Mouse (Mus musculus) embryonic facial prominence, embryonic 13.5 days (tissue): Measurements from ENCODE around the gene Cradd. TPM values are rescaled to one million over a fixed set of nuclear protein-coding genes. Genes with fewer than 3 reads are reported as not detected.

Source experiments
- ATAC-seq: fragments of 200-750 bp; cut with Nextera tagmentation; 2 replicates; pipeline ENCODE4 v1.8.0; 2017; ENCODE audit warnings: low read depth; ENCODE audit not compliant: insufficient number of reproducible peaks, insufficient read depth, low FRiP score, low TSS enrichment
- H3K27ac ChIP-seq: fragments of 300-500 bp; sonication (generic); 2 replicates; pipeline ENCODE4 v1.5.1; 2015; ENCODE audit warnings: moderate library complexity, mild to moderate bottlenecking, inconsistent platforms
- H3K27me3 ChIP-seq: fragments of 300-500 bp; sonication (generic); 2 replicates; pipeline ENCODE4 v1.6.1; 2015; ENCODE audit warnings: mild to moderate bottlenecking, inconsistent platforms
- H3K36me3 ChIP-seq: fragments of 300-500 bp; sonication (generic); 2 replicates; pipeline ENCODE4 v1.6.1; 2015; ENCODE audit warnings: mild to moderate bottlenecking, inconsistent platforms
- H3K4me1 ChIP-seq: fragments of 300-500 bp; sonication (generic); 2 replicates; pipeline ENCODE4 v1.6.1; 2015; ENCODE audit warnings: inconsistent platforms
- H3K4me2 ChIP-seq: fragments of 300-500 bp; sonication (generic); 2 replicates; pipeline ENCODE4 v1.6.1; 2015; ENCODE audit warnings: moderate library complexity, mild to moderate bottlenecking, inconsistent platforms
- H3K4me3 ChIP-seq: fragments of 300-500 bp; sonication (generic); 2 replicates; pipeline ENCODE4 v1.5.1; 2015; ENCODE audit warnings: mild to moderate bottlenecking, inconsistent platforms
- H3K9ac ChIP-seq: fragments of 300-500 bp; sonication (generic); 2 replicates; pipeline ENCODE4 v1.6.1; 2015; ENCODE audit warnings: mild to moderate bottlenecking, inconsistent platforms
- H3K9me3 ChIP-seq: fragments of 300-500 bp; sonication (generic); 2 replicates; pipeline ENCODE4 v1.6.1; 2016; ENCODE audit warnings: inconsistent platforms
- WGBS: fragments of 180-500 bp; shearing (Covaris S2); methylation state at CpG from one replicate; pipeline ENCODE4 v1.1.7; 2015; ENCODE audit warnings: mixed read lengths; 5-methylcytosine and 5-hydroxymethylcytosine counted together
- polyA plus RNA-seq: library from polyadenylated mRNA; unstranded; fragments of >200 nt; fragmentation: Nextera tagmentation; extraction: Ambion mirVana; gene quantifications from 2 replicates; pipeline ENCODE4 v1.2.1, GENCODE M21; 2015

Gene Cradd
- 10.4 and 10.7 TPM in 2 replicates for polyA plus RNA-seq

GRCm38 (mm10) chr10:95323393-95324277 lies at the start of gene Cradd:
Gene Cradd (minus strand): TSS chr10:95324133.
- H3K4me3 ChIP-seq = peak within 1 kb of the TSS; percentile 60
- H3K4me2 ChIP-seq = peak within 1 kb of the TSS; percentile 70
- no peaks in the 10 kb centered on the region for H3K9me3 ChIP-seq
- peak within 1 kb of the TSS; percentile 96 for H3K27ac ChIP-seq
- peak; percentile 78; the same call in 1 of the 2 replicates for ATAC-seq
- no peaks in the 10 kb centered on the region for H3K36me3 ChIP-seq
- peaks cover 13% of the 10 kb centered on the region for H3K4me1 ChIP-seq
- H3K9ac ChIP-seq = peak within 1 kb of the TSS; percentile 81
- H3K27me3 ChIP-seq = no peaks in the 10 kb centered on the region
- under 1% methylated on average over 51 of the region's 51 CpGs for WGBS

GRCm38 (mm10) chr10:95373340-95373739 lies 49.4 kb upstream of the Cradd start:
- H3K9ac ChIP-seq = no peak overlapping the region
- no peak for ATAC-seq
- H3K4me2 ChIP-seq = no peak overlapping the region
- H3K36me3 ChIP-seq = no peaks in the 10 kb centered on the region
- 83% methylated on average over 6 of the region's 6 CpGs for WGBS
- no peaks in the 10 kb centered on the region for H3K4me1 ChIP-seq
- H3K27ac ChIP-seq = no peak overlapping the region
- H3K27me3 ChIP-seq = no peaks in the 10 kb centered on the region
- peaks cover 6% of the 10 kb centered on the region; the same call in 1 of the 2 replicates for H3K9me3 ChIP-seq
- H3K4me3 ChIP-seq = no peak overlapping the region

GRCm38 (mm10) chr10:95371942-95372341 lies 48.0 kb upstream of the Cradd start:
- no peak overlapping the region for H3K4me3 ChIP-seq
- ATAC-seq = no peak
- H3K27me3 ChIP-seq = no peaks in the 10 kb centered on the region
- H3K9ac ChIP-seq = no peak overlapping the region
- no peaks in the 10 kb centered on the region for H3K36me3 ChIP-seq
- H3K9me3 ChIP-seq = peaks cover 6% of the 10 kb centered on the region; the same call in 1 of the 2 replicates
- no peak overlapping the region for H3K4me2 ChIP-seq
- H3K4me1 ChIP-seq = no peaks in the 10 kb centered on the region
- 84% methylated on average over 3 of the region's 3 CpGs for WGBS
- no peak overlapping the region for H3K27ac ChIP-seq

GRCm38 (mm10) chr10:95369190-95369589 lies 45.3 kb upstream of the Cradd start:
- H3K4me2 ChIP-seq = no peak overlapping the region
- no peak for ATAC-seq
- no peak overlapping the region for H3K9ac ChIP-seq
- no peaks in the 10 kb centered on the region for H3K27me3 ChIP-seq
- H3K4me3 ChIP-seq = no peak overlapping the region
- H3K4me1 ChIP-seq = no peaks in the 10 kb centered on the region
- no peak overlapping the region for H3K27ac ChIP-seq
- peaks cover 8% of the 10 kb centered on the region for H3K9me3 ChIP-seq
- H3K36me3 ChIP-seq = no peaks in the 10 kb centered on the region

GRCm38 (mm10) chr10:95368151-95368550 lies 44.2 kb upstream of the Cradd start:
- 92% methylated on average over 14 of the region's 14 CpGs for WGBS
- H3K36me3 ChIP-seq = no peaks in the 10 kb centered on the region

GRCm38 (mm10) chr10:95367661-95368089 lies 43.7 kb upstream of the Cradd start:
- Histone ChIP-seq H3K27me3 (no peaks in the 10 kb centered on the region), H3K4me1 (no peaks in the 10 kb centered on the region), H3K36me3 (no peaks in the 10 kb centered on the region), H3K4me2 (no peak overlapping the region), H3K9me3 (peaks cover 8% of the 10 kb centered on the region), H3K4me3 (no peak overlapping the region), H3K9ac (no peak overlapping the region), H3K27ac (no peak overlapping the region)
- ATAC-seq = no peak
- 86% methylated on average over 9 of the region's 9 CpGs for WGBS

More at GRCm38 (mm10) chr10:95368151-95368550, 44.2 kb upstream of the Cradd start:
- Histone ChIP-seq H3K9me3 (peaks cover 8% of the 10 kb centered on the region), H3K4me1 (no peaks in the 10 kb centered on the region), H3K4me2 (no peak overlapping the region), H3K9ac (no peak overlapping the region), H3K27ac (no peak overlapping the region), H3K4me3 (no peak overlapping the region), H3K27me3 (no peaks in the 10 kb centered on the region)
- ATAC-seq = no peak

GRCm38 (mm10) chr10:95367241-95367640 lies 43.3 kb upstream of the Cradd start:
- H3K9ac ChIP-seq = no peak overlapping the region
- 68% methylated on average over 7 of the region's 7 CpGs for WGBS
- no peak for ATAC-seq
- H3K27ac ChIP-seq = no peak overlapping the region
- H3K27me3 ChIP-seq = no peaks in the 10 kb centered on the region
- peaks cover 8% of the 10 kb centered on the region for H3K9me3 ChIP-seq
- no peak overlapping the region for H3K4me3 ChIP-seq
- H3K36me3 ChIP-seq = no peaks in the 10 kb centered on the region
- no peak overlapping the region for H3K4me2 ChIP-seq
- H3K4me1 ChIP-seq = no peaks in the 10 kb centered on the region

- 27% methylated on average over 2 of the region's 2 CpGs for WGBS
- Histone ChIP-seq H3K36me3 (no peaks in the 10 kb centered on the region), H3K9me3 (peaks cover 2% of the 10 kb centered on the region; the same call in 1 of the 2 replicates), H3K4me2 (no peak overlapping the region), H3K9ac (no peak overlapping the region), H3K27me3 (no peaks in the 10 kb centered on the region), H3K27ac (no peak overlapping the region), H3K4me1 (no peaks in the 10 kb centered on the region), H3K4me3 (no peak overlapping the region)
- no peak for ATAC-seq
These were observed 38.4 kb upstream of the Cradd start for GRCm38 (mm10) chr10:95362326-95362725.

GRCm38 (mm10) chr10:95361260-95361841 lies 37.4 kb upstream of the Cradd start:
- Histone ChIP-seq H3K27me3 (no peaks in the 10 kb centered on the region), H3K9me3 (peaks cover 2% of the 10 kb centered on the region; the same call in 1 of the 2 replicates), H3K27ac (no peak overlapping the region), H3K4me2 (no peak overlapping the region), H3K4me3 (no peak overlapping the region), H3K9ac (no peak overlapping the region), H3K4me1 (no peaks in the 10 kb centered on the region), H3K36me3 (no peaks in the 10 kb centered on the region)
- ATAC-seq = no peak
- WGBS = 90% methylated on average over 12 of the region's 12 CpGs

GRCm38 (mm10) chr10:95360048-95360447 lies 36.1 kb upstream of the Cradd start:
- 82% methylated on average over 5 of the region's 5 CpGs for WGBS
- no peak for ATAC-seq

GRCm38 (mm10) chr10:95357721-95358120 lies 33.8 kb upstream of the Cradd start:
- 92% methylated on average over 3 of the region's 3 CpGs for WGBS
- no peaks in the 10 kb centered on the region for H3K4me1 ChIP-seq
- no peak for ATAC-seq
- no peaks in the 10 kb centered on the region for H3K9me3 ChIP-seq
- H3K27ac ChIP-seq = no peak overlapping the region
- no peaks in the 10 kb centered on the region for H3K27me3 ChIP-seq
- no peaks in the 10 kb centered on the region for H3K36me3 ChIP-seq
- H3K4me2 ChIP-seq = no peak overlapping the region
- no peak overlapping the region for H3K9ac ChIP-seq
- no peak overlapping the region for H3K4me3 ChIP-seq

More at GRCm38 (mm10) chr10:95360048-95360447, 36.1 kb upstream of the Cradd start:
- peaks cover 2% of the 10 kb centered on the region; the same call in 1 of the 2 replicates for H3K9me3 ChIP-seq
- no peaks in the 10 kb centered on the region for H3K27me3 ChIP-seq
- no peaks in the 10 kb centered on the region for H3K4me1 ChIP-seq
- H3K4me3 ChIP-seq = no peak overlapping the region
- no peaks in the 10 kb centered on the region for H3K36me3 ChIP-seq
- H3K27ac ChIP-seq = no peak overlapping the region
- H3K4me2 ChIP-seq = no peak overlapping the region
- no peak overlapping the region for H3K9ac ChIP-seq

- no peak overlapping the region for H3K9ac ChIP-seq
- H3K9me3 ChIP-seq = no peaks in the 10 kb centered on the region
- no peak overlapping the region for H3K27ac ChIP-seq
- no peaks in the 10 kb centered on the region for H3K27me3 ChIP-seq
- H3K4me2 ChIP-seq = no peak overlapping the region
- ATAC-seq = no peak
- H3K4me1 ChIP-seq = no peaks in the 10 kb centered on the region
- H3K36me3 ChIP-seq = no peaks in the 10 kb centered on the region
- 81% methylated on average over 7 of the region's 7 CpGs for WGBS
- H3K4me3 ChIP-seq = no peak overlapping the region
These were observed 32.8 kb upstream of the Cradd start for GRCm38 (mm10) chr10:95356711-95357110.
